Mouse (Mus musculus) limb, embryonic 10.5 days (tissue): Measurements from ENCODE around the gene Itpr2. TPM values are rescaled to one million over a fixed set of nuclear protein-coding genes. Genes with fewer than 3 reads are reported as not detected.

ENCODE experiments used
- DNase-seq: peaks from one replicate; pipeline ENCODE4 v3.0.0-alpha.2; 2017; ENCODE audit warnings: low spot score
- H3K27ac ChIP-seq: fragments of 300-500 bp; sonication (generic); 2 replicates; pipeline ENCODE4 v1.5.1; 2016; ENCODE audit warnings: mild to moderate bottlenecking
- H3K27me3 ChIP-seq: fragments of 300-500 bp; sonication (generic); 2 replicates; pipeline ENCODE4 v1.6.1; 2016; ENCODE audit warnings: low read depth, mild to moderate bottlenecking; ENCODE audit not compliant: poor library complexity, severe bottlenecking
- H3K36me3 ChIP-seq: fragments of 300-500 bp; sonication (generic); 2 replicates; pipeline ENCODE4 v1.6.1; 2016; ENCODE audit warnings: mild to moderate bottlenecking, moderate library complexity
- H3K4me1 ChIP-seq: fragments of 300-500 bp; sonication (generic); 2 replicates; pipeline ENCODE4 v1.6.1; 2016
- H3K4me3 ChIP-seq: fragments of 300-500 bp; sonication (generic); 2 replicates; pipeline ENCODE4 v1.5.1; 2016; ENCODE audit warnings: mild to moderate bottlenecking, moderate library complexity
- H3K9me3 ChIP-seq: fragments of 300-500 bp; sonication (generic); replicated peaks from 2 replicates; pipeline ENCODE4 v1.6.1; 2016; ENCODE audit warnings: mild to moderate bottlenecking
- WGBS: fragments of 180-500 bp; shearing (Covaris S2); methylation state at CpG from one replicate; pipeline ENCODE4 v1.1.7; 2016; 5-methylcytosine and 5-hydroxymethylcytosine counted together
- polyA plus RNA-seq: library from polyadenylated mRNA; unstranded; fragments of >200 nt; fragmentation: Nextera tagmentation; extraction: Ambion mirVana; gene quantifications from 2 replicates; pipeline ENCODE4 v1.2.1, GENCODE M21; 2016

Gene Itpr2
- polyA plus RNA-seq, 1 experiment from 2014 or later, result 3.7 TPM

DNA sequence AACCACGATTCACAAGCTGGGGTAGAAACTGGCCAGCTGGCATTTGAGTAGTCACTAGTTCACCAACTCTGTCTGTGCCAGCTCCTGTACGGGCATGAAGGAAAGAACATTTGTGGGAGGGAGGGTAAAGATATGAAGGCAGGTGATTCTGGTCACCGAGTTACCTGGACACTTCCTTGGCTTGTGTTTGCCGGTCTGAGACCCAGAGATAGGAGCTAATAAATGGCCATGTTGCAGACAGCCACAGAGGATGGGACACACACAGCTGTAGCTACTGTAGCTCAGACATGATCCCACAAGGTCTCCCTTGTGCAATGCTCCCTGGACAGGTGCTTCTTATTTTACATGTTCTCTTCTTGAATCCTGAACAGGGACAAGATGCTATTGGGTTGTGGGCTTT, 378.4 kb downstream of the Itpr2 start:
- WGBS, result 95% methylated on average over 4 of the region's 4 CpGs

DNA sequence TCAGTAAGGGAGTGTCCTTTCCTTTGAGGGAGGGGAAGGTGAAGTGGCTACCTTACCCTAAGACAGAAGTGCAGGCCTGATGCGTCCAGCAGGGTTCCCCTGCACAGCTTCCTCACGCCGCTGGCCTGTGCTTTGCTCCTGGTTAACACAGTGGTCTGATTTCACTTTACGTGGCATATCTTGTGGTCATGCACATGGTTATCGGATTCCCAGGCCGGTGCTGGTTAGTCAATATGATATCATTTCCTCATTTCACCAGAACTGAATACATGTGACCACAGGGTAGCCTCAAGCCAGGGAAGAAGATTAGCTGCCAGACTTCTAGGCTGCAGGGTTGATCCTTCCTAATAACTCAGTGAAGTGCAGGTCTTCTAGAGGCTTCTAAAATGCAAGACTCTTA, 381.9 kb downstream of the Itpr2 start:
- Histone ChIP-seq H3K27me3 (no peaks in the 10 kb centered on the region), H3K4me1 (no peaks in the 10 kb centered on the region), H3K9me3 (no peaks in the 10 kb centered on the region), H3K36me3 (no peaks in the 10 kb centered on the region), H3K27ac (no peak overlapping the region), H3K4me3 (no peak overlapping the region)
- 89% methylated on average over 6 of the region's 6 CpGs for WGBS
- peak; percentile 22 for DNase-seq

More for the DNA sequence above, 378.4 kb downstream of the Itpr2 start:
- Histone ChIP-seq H3K9me3 (no peaks in the 10 kb centered on the region), H3K36me3 (no peaks in the 10 kb centered on the region), H3K4me1 (no peaks in the 10 kb centered on the region), H3K27ac (no peak overlapping the region), H3K4me3 (no peak overlapping the region), H3K27me3 (no peaks in the 10 kb centered on the region)
- DNase-seq, result peak; percentile 19

DNA sequence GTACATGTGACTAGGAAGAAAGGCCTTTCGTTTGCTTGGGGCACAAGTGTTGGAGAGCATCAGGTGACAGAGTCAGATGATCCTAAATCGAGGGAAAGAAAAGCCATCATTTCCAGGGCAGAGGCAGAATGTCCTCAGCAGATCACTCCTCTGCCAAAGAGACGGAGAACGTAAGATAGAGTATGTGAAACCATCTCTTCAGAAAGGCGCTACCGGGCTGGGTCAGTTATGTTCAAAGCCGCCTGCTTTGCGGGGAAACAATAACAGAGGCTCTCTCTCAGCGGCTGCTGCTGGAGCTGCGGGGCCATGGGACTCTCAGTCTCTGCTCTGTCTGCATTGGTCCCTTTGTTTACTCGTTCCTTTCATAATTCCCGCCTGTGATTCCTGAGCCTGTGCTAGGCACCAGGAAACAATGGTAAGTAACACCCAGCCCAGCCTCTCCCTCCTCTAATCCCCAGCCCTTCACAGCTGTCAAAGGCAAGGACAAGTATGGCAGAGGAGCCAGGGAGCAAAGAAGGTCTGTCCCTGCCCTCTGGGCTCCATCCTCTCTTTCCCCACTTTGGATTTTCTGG, 387.2 kb downstream of the Itpr2 start:
- Histone ChIP-seq H3K27ac (no peak overlapping the region), H3K4me3 (no peak overlapping the region), H3K4me1 (peaks cover 17% of the 10 kb centered on the region), H3K36me3 (no peaks in the 10 kb centered on the region), H3K27me3 (no peaks in the 10 kb centered on the region), H3K9me3 (no peaks in the 10 kb centered on the region)
- 47% methylated on average over 12 of the region's 12 CpGs for WGBS
- DNase-seq, result peak; percentile 29

DNA sequence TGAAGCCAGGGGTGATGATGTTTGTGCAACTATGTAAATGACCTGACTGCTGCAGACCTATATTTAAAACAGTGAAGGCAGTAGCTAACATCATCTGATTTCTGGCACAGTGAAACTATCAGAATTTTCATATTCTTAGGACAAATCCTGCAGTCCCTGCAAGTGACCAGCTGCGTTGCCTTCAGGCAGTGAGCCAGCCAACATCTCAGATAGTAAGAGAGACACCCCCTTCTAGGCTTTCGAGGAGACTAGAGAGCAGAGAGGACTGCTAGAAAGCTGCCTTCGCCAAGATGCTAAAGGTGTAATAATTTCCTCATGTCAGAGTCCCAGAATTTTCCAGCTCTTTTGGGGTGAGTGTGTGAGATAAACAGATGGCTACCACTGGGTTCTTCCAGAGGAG, 388.0 kb downstream of the Itpr2 start:
- H3K9me3 ChIP-seq, result no peaks in the 10 kb centered on the region
- DNase-seq, result peak; percentile 21

DNA sequence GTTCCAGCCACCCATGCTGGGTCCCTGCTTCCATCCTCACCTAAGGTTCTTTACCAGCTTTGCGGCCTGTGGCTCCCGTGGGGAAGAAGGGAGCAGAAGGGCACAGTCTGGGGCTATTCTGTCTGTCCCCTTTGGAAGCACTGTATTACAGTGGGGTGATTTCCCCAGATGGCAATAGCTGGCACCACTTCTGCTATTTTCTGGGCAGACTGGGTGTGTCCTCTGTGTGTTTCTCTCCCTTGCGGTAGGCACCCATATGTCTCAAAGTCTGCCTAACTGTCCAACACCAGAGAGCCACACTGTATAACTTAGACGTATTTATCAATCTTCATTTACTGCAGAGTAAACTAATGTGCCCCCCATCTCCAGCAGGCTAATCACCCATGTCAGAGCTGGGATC, 388.9 kb downstream of the Itpr2 start:
- H3K27me3 ChIP-seq, result no peaks in the 10 kb centered on the region
- peak; percentile 21 for DNase-seq
- no peak overlapping the region for H3K27ac ChIP-seq
- no peaks in the 10 kb centered on the region for H3K9me3 ChIP-seq
- H3K36me3 ChIP-seq, result no peaks in the 10 kb centered on the region
- 96% methylated on average over 4 of the region's 4 CpGs for WGBS
- no peak overlapping the region for H3K4me3 ChIP-seq
- H3K4me1 ChIP-seq, result peaks cover 18% of the 10 kb centered on the region

More for the DNA sequence above, 388.0 kb downstream of the Itpr2 start:
- Histone ChIP-seq H3K27ac (no peak overlapping the region), H3K4me1 (peaks cover 18% of the 10 kb centered on the region), H3K4me3 (no peak overlapping the region), H3K36me3 (no peaks in the 10 kb centered on the region), H3K27me3 (no peaks in the 10 kb centered on the region)
- WGBS, result 79% methylated on average over 3 of the region's 3 CpGs

DNA sequence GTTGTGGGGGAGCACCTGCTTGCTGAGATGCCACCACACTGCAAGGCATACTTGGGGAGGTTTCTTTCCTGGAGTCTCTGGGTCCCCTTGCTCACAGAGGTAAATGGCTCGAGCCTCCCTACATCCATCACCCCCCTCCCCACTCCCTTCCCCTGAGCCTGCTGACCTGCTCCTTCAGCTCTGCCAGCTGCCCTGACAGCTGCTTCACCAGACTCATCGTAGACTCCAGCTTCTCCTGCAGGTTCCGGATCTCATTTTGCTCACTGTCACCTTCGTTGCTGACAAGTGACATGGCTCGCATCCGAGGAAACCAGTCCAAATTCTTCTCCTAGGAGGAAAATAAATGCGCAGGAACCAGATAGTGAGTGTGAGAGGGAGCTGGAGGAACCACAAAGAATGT, 389.8 kb downstream of the Itpr2 start:
- DNase-seq, result peak; percentile 30
- H3K27me3 ChIP-seq, result no peaks in the 10 kb centered on the region
- no peaks in the 10 kb centered on the region for H3K36me3 ChIP-seq
- WGBS, result 67% methylated on average over 7 of the region's 7 CpGs
- peaks cover 18% of the 10 kb centered on the region for H3K4me1 ChIP-seq
- no peaks in the 10 kb centered on the region for H3K9me3 ChIP-seq
- H3K4me3 ChIP-seq, result no peak overlapping the region
- H3K27ac ChIP-seq, result no peak overlapping the region

DNA sequence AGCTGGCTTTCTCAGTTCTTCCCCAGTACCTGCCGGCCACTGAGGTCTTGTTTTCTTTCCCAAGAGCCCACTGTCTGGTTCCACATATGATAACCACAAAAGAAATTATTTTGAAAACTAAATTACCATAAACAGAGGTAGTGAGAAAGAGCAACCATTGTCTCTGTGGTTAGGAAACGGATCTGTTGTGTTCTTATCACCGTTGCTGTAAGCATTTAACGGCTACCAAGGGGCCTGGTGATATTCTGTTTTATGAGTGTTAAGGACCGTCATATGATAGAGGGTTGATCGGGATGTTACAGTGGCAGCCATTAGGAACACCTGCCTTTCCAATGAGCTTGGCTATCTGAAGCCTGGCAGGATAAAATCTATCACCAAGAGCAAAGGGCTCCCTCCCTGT, 390.2 kb downstream of the Itpr2 start:
- H3K27me3 ChIP-seq, result no peaks in the 10 kb centered on the region
- H3K9me3 ChIP-seq, result no peaks in the 10 kb centered on the region
- H3K36me3 ChIP-seq, result no peaks in the 10 kb centered on the region
- WGBS, result 86% methylated on average over 6 of the region's 6 CpGs
- no peak for DNase-seq
- H3K4me1 ChIP-seq, result peaks cover 18% of the 10 kb centered on the region
- peak overlapping the region; percentile 66; the same call in 1 of the 2 replicates for H3K27ac ChIP-seq
- no peak overlapping the region for H3K4me3 ChIP-seq

DNA sequence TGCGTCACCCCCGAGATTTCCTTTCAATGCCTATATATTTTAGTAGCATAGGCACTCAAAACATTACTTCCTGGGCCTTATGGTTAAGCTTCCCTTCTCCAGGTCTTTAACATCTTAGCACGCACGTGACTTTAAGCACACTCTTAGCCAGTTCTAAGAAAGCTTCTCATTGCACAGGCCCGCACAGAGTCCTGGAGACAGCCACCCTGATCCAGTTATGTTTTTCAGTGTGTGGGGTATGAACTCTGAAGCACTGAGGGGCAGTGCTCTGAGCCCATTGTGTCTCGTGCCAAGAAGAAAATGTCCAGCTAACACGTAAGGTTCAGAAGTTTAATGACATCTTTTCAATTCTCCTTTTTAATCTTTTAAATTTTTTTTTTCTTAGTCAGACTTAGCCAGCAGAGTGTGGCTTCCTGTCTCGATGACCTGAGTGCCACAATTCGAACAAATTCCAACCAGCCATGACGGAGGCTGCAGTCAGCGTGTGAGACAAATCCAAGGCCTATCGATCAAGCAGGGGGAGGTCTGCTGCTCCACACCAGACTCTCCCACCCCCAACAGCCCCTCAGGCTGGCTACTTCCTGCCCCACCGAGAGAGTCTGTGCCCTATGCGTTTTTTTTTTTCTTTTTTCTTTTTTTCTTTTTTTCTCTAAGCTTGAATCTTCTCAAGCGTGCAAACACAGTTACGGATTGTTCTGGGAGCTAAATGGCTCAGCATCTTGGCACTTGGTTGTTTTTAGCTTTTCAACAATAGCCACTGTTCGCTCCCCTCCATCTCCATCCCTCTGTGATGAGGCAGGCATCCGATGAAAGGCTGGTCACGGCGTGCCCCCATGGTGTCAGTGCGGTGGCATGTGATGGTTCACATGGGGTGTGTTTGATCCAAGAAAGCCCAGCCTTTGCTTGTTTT, 390.9 kb downstream of the Itpr2 start:
- 73% methylated on average over 21 of the region's 21 CpGs for WGBS
- no peaks in the 10 kb centered on the region for H3K27me3 ChIP-seq
- no peaks in the 10 kb centered on the region for H3K36me3 ChIP-seq
- DNase-seq, result peak; percentile 33
- no peaks in the 10 kb centered on the region for H3K9me3 ChIP-seq
- peak overlapping the region; percentile 66 for H3K27ac ChIP-seq
- H3K4me1 ChIP-seq, result peaks cover 18% of the 10 kb centered on the region
- H3K4me3 ChIP-seq, result no peak overlapping the region

DNA sequence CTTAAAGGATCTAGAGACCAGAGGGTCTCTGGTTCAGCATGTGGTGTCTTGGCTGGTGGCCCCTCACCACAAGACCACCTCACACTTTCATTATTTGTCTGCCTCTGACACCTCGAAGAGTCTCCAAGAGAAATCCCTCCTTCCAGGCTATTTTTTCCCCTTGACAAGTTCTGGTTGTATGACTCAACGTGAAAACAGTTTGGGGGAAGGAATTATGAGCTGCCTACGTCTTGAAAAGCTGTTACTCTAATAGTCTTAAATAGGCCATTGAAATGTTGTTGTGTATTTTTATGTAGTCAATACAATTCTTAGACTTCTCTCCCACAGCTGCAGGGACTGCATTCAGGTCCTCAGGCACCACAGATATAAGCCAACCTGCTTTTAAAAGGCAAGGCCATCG, 391.6 kb downstream of the Itpr2 start:
- peak; percentile 19 for DNase-seq
- Histone ChIP-seq H3K27ac (peak overlapping the region; percentile 66; the same call in 1 of the 2 replicates), H3K27me3 (no peaks in the 10 kb centered on the region), H3K4me1 (peaks cover 18% of the 10 kb centered on the region), H3K9me3 (no peaks in the 10 kb centered on the region), H3K36me3 (no peaks in the 10 kb centered on the region), H3K4me3 (no peak overlapping the region)
- WGBS, result 78% methylated on average over 4 of the region's 4 CpGs

DNA sequence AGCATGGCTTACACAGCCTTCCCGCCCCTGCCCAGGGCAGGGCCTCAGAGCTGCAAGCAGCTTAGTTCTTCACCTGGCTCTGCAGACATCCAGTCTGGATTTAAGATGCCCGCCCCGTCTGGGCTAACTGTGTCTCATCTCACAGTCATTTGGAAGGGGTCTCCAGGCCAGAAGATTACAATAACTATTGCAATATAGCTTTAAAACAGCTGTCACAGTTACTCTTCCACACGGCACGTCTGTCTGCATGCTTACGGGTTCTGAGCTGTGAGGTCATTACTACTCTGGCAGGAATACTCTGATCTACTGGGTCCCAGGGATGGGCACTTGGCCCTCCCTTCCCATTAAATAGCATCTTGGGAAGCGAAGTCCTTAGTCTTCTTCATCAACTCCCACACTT, 393.3 kb downstream of the Itpr2 start:
- H3K4me3 ChIP-seq, result no peak overlapping the region
- no peak overlapping the region for H3K27ac ChIP-seq
- peak; percentile 20 for DNase-seq

DNA sequence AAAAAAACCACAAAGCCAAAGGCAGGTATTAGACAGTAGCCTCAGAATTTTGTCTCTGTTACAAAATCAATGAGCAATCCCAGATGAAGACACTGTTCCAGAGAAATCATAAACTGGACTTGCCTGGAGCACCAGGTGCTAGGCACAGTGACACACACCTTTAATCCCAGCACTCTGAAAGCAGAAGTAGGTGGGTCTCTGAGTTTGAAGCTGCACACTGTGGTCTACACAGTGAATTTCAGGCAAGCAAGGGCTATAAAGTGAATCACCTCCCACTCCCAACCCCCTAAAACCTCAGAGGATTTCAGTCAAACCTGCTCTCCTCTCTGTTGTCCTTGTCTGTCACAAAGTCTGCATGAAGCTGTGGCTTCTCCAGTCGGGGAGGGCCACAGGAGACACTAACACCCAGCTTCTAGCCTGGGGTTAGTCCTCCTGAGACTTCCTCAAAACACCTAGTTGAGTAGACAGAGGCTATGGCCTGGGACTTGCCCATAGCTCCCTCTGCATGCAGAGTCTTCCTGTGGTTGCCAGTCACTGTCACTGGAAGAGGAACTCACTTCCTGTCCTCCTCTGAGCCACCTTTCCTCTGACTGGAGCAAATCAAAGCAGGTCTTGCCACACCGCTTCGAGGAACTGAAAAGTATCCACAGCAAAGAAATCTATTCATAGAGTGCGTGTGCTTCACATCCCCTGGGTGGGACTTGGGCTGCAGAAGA, 394.7 kb downstream of the Itpr2 start:
- H3K4me3 ChIP-seq, result no peak overlapping the region
- no peaks in the 10 kb centered on the region for H3K27me3 ChIP-seq
- no peaks in the 10 kb centered on the region for H3K9me3 ChIP-seq
- H3K4me1 ChIP-seq, result peaks cover 13% of the 10 kb centered on the region
- WGBS, result 90% methylated on average over 4 of the region's 4 CpGs
- DNase-seq, result no peak
- no peaks in the 10 kb centered on the region for H3K36me3 ChIP-seq
- H3K27ac ChIP-seq, result no peak overlapping the region

More for the DNA sequence above, 393.3 kb downstream of the Itpr2 start:
- H3K27me3 ChIP-seq, result no peaks in the 10 kb centered on the region
- no peaks in the 10 kb centered on the region for H3K9me3 ChIP-seq
- no peaks in the 10 kb centered on the region for H3K36me3 ChIP-seq
- H3K4me1 ChIP-seq, result peaks cover 13% of the 10 kb centered on the region
- 80% methylated on average over 7 of the region's 7 CpGs for WGBS

DNA sequence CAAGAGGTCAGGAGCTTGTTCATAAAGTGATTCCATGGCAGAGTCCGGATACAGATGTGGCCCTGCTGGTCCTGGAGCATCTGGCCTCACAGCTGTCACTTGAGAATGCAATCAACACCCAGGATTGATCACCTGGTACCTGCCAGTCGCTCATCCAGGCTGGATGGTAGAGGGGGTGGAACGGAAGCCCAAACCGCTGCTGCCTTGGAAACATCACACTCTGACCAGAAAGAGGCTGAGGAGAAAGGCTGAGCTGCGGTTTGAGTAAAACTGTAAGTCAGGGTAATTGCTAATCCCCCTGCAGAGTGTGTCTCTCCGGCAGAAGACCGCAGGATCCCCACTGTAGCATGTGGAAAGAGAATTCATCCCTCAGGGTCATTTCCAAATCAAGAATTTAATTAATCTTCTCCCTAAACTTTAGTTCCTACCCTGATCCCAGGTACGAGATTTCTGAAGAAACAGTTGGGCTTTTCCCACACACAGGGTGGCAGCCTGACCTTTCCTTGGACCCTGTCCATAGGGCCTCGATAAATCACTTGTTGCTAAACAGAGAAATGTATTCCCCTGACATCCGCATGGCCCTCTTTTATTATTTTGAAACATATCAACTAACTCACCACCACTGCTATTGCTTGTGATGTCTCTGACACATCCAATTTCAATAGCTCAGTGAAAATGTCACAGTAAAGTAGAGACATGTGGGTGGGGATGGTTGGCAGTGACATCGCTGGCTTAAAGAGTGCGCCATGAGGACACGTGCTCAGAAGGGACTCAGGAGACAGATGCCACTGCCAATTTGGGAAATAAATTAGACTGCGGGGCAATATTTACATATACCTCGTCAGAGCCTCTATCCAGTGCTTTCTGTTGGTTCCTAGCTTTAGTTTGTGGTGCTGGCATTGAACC, 418.7 kb downstream of the Itpr2 start:
- no peaks in the 10 kb centered on the region for H3K9me3 ChIP-seq
- H3K36me3 ChIP-seq, result no peaks in the 10 kb centered on the region
- peak; percentile 37 for DNase-seq
- no peak overlapping the region for H3K27ac ChIP-seq
- H3K27me3 ChIP-seq, result no peaks in the 10 kb centered on the region
- H3K4me1 ChIP-seq, result peaks cover 26% of the 10 kb centered on the region
- no peak overlapping the region for H3K4me3 ChIP-seq
- 63% methylated on average over 15 of the region's 15 CpGs for WGBS
